Mouse (Mus musculus): ENCODE results near the gene Sin3b.

GRCm38 (mm10) chr8:72757426-72758195, 34.5 kb downstream of the Sin3b start:
- TF ChIP-seq POLR2A (IDR thresholded peaks at IDR 0.05; ENCODE audit: insufficient read depth, low read depth, low read length) (no peak), CTCF (IDR thresholded peaks at IDR 0.05) (no peak)
